Mouse (Mus musculus) intestine, postnatal 0 days (tissue): Measurements from ENCODE around the gene Usp7. TPM values are rescaled to one million over a fixed set of nuclear protein-coding genes. Genes with fewer than 3 reads are reported as not detected.
"Not testable (repeated sequence)": the region's sequence is repeated elsewhere in the genome, so short reads cannot be mapped to it uniquely, and the experiment has no call there.

Experiments
- ATAC-seq: fragments of 200-750 bp; cut with Nextera tagmentation; 2 replicates; pipeline ENCODE4 v1.8.0; 2017; ENCODE audit warnings: mild to moderate bottlenecking, moderate TSS enrichment, moderate library complexity
- H3K27ac ChIP-seq: fragments of 300-500 bp; sonication (generic); 2 replicates; pipeline ENCODE4 v1.5.1; 2014; ENCODE audit warnings: mild to moderate bottlenecking, low read depth, low read length, moderate library complexity
- H3K27me3 ChIP-seq: fragments of 300-500 bp; sonication (generic); replicated peaks from 2 replicates; pipeline ENCODE4 v1.6.1; 2014; ENCODE audit warnings: low read length, mixed read lengths; ENCODE audit not compliant: control insufficient read depth, insufficient read depth
- H3K36me3 ChIP-seq: fragments of 300-500 bp; sonication (generic); 2 replicates; pipeline ENCODE4 v1.6.1; 2014; ENCODE audit warnings: mild to moderate bottlenecking, moderate library complexity; ENCODE audit not compliant: control insufficient read depth, insufficient read depth
- H3K4me1 ChIP-seq: fragments of 300-500 bp; sonication (generic); replicated peaks from 2 replicates; pipeline ENCODE4 v1.6.1; 2014; ENCODE audit warnings: antibody characterized with exemption, low read length, mixed read lengths; ENCODE audit not compliant: control insufficient read depth, insufficient read depth
- H3K4me2 ChIP-seq: fragments of 300-500 bp; sonication (generic); replicated peaks from 2 replicates; pipeline ENCODE4 v1.6.1; 2014; ENCODE audit warnings: low read depth, mild to moderate bottlenecking, moderate library complexity
- H3K4me3 ChIP-seq: fragments of 300-500 bp; sonication (generic); 2 replicates; pipeline ENCODE4 v1.5.1; 2014; ENCODE audit warnings: low read depth, low read length
- H3K9ac ChIP-seq: fragments of 300-500 bp; sonication (generic); 2 replicates; pipeline ENCODE4 v1.6.1; 2014; ENCODE audit warnings: mild to moderate bottlenecking, low read depth, low read length
- H3K9me3 ChIP-seq: fragments of 300-500 bp; sonication (generic); 2 replicates; pipeline ENCODE4 v1.6.1; 2016; ENCODE audit warnings: mixed run types; ENCODE audit not compliant: control insufficient read depth
- CTCF ChIP-seq: sonication (generic); IDR thresholded peaks from 2 replicates; pipeline ENCODE4 v1.5.1; 2016; ENCODE audit warnings: low read depth, mild to moderate bottlenecking, control low read depth, antibody characterized with exemption, moderate library complexity
- WGBS: fragments of 180-500 bp; shearing (Covaris S2); extraction: QIAGEN DNeasy Blood & Tissue Kit; methylation state at CpG from one replicate; pipeline ENCODE4 v1.1.7; 2014; 5-methylcytosine and 5-hydroxymethylcytosine counted together
- polyA plus RNA-seq: library from polyadenylated mRNA; unstranded; fragments of >200 nt; fragmentation: Nextera tagmentation; extraction: Ambion mirVana; gene quantifications from 2 replicates; pipeline ENCODE4 v1.2.1, GENCODE M21; 2015

Usp7 gene
- polyA plus RNA-seq, 1 experiment from 2014 or later, result 16.3 TPM

DNA sequence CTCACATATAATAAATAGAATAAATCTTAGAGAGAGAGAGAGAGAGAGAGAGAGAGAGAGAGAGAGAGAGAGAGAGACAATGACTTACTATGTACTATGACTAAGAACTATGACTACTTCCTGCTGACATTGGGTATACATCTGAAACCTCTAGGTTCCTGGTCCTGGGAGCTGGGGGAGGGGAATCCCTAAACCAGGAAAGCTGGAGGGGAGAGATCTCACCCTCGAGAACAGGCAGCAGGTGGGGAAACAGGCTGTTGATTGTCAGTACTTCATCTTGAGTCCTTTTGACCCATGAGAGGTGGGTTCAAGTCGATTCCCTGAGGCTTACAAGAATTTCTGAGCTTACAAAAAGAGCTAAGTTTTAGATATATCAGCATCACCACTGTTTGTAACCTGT is 14.9 kb downstream of the Usp7 start:
- Histone ChIP-seq H3K9me3 (no peaks in the 10 kb centered on the region), H3K27me3 (no peaks in the 10 kb centered on the region), H3K4me3 (no peak overlapping the region), H3K27ac (no peak overlapping the region), H3K36me3 (no peaks in the 10 kb centered on the region), H3K4me1 (no peaks in the 10 kb centered on the region), H3K4me2 (no peak overlapping the region), H3K9ac (no peak overlapping the region)
- no peak for TF ChIP-seq CTCF
- WGBS, result 49% methylated on average over 2 of the region's 2 CpGs
- no peak for ATAC-seq

DNA sequence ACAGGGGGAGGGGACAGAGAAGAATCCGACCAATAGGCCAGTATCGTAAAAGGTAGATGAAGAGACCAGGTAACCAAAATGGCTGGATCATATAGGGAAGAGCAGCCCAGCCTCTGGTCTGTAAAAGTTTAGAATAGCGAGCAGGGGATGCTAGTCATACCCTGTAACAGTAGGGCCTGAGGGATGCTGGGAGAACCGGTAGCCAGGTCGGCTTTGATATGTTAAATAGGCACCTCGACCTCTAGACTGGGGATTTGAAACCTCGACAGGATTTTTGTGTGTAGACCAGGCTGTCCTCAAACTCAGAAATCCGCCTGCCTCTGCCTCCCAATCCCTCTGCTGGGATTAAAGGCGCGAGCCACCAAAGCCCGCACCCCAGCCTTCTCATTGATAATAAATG is 15.5 kb downstream of the Usp7 start:
- TF ChIP-seq CTCF, result no peak
- Histone ChIP-seq H3K27me3 (no peaks in the 10 kb centered on the region), H3K4me3 (no peak overlapping the region), H3K36me3 (no peaks in the 10 kb centered on the region), H3K9ac (no peak overlapping the region), H3K9me3 (no peaks in the 10 kb centered on the region), H3K27ac (no peak overlapping the region), H3K4me1 (no peaks in the 10 kb centered on the region), H3K4me2 (no peak overlapping the region)
- WGBS, result 85% methylated on average over 11 of the region's 11 CpGs
- ATAC-seq, result no peak

DNA sequence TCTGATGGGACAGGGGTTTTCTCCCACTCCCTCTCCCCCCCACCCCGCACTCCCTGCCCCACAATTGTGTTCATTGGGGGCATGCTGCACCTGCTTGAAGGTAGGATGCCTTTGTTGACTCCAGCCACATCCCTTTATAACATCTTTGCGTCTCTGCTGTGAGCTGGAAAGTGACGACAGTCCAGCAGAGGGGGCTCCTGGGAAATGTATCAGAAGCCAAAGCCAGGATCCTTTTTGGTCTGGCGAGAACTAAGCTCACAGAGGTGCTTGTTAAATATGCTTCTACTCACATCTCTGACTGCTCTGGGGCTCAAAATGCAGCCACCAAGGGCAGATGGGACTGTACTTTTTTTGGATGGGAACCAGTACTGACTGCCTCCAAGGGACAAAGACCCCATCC is 21.0 kb downstream of the Usp7 start:
- Histone ChIP-seq H3K4me1 (no peaks in the 10 kb centered on the region), H3K9me3 (no peaks in the 10 kb centered on the region), H3K27ac (no peak overlapping the region), H3K4me3 (no peak overlapping the region), H3K4me2 (no peak overlapping the region), H3K9ac (no peak overlapping the region), H3K27me3 (no peaks in the 10 kb centered on the region), H3K36me3 (no peaks in the 10 kb centered on the region)
- 49% methylated on average over 4 of the region's 4 CpGs for WGBS
- ATAC-seq, result no peak
- TF ChIP-seq CTCF, result peak; percentile 22; the same call in 1 of the 2 replicates

DNA sequence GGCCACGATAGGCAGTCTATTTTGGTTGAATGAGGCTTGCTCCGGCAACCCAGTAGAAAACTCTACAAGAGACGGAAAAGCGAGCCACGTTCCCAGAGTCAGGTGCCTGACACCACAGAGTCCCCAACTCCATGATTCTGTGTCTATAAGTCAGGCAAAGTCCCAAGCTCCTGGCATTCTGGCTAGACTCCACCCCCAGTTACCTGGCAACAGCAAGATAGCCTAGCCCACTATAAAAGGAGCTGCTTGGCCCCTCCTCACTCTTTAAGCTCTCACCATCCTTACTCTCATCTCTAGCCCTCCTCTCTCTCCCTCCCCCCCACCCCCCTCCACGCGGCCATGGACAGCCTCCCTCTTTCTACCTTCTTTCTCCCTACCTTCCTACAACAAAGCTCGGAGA is 21.8 kb downstream of the Usp7 start:
- H3K4me2 ChIP-seq, H3K4me1 ChIP-seq, H3K9ac ChIP-seq, H3K27ac ChIP-seq, ATAC-seq, H3K9me3 ChIP-seq, H3K36me3 ChIP-seq, H3K27me3 ChIP-seq, H3K4me3 ChIP-seq: not testable (repeated sequence)
- WGBS, result 53% methylated on average over 8 of the region's 8 CpGs

DNA sequence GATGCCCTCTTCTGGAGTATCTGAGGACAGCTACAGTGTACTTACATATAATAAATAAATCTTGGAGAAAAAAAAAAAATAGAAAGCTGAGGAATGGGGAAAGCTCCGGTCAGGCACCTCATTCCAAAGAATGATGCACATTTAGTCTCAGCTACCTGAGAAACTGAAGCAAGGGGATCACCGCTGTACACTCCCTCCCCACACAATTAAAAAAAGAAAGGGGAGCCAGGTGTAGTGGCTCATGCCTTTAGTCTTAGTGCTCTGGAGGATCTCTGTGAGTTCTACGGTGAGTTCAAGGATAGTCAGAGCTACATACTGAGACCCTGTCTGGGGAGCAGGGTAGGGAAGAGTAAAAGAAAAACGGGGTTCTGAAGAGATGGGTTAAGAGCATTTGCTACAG is 22.6 kb downstream of the Usp7 start:
- no peak overlapping the region for H3K4me3 ChIP-seq
- no peak overlapping the region for H3K9ac ChIP-seq
- WGBS, result 65% methylated on average over 4 of the region's 4 CpGs
- no peak for TF ChIP-seq CTCF
- H3K4me1 ChIP-seq, result no peaks in the 10 kb centered on the region
- H3K27ac ChIP-seq, result no peak overlapping the region
- H3K27me3 ChIP-seq, result no peaks in the 10 kb centered on the region
- no peaks in the 10 kb centered on the region for H3K9me3 ChIP-seq
- no peak; the same call in 1 of the 2 replicates for ATAC-seq
- H3K4me2 ChIP-seq, result no peak overlapping the region
- H3K36me3 ChIP-seq, result no peaks in the 10 kb centered on the region

DNA sequence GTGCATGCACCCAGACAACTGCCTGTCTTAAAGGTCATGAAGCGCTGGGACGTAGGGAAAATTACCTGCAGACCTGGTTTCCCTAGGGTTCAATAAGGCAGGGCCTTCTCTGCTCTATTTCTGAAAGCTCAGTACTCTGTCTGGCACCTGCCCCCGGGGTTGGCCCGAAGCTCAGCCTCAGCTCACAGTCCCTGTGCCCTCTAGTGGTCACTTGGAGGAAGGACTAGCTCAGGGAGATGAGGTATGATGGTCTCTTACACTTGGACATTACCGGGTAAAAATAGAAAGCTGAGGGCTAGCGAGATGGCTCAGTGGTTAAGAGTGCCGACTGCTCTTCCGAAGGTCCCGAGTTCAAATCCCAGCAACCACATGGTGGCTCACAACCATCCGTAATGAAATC is 23.0 kb downstream of the Usp7 start:
- 11% methylated on average over 9 of the region's 10 CpGs for WGBS

DNA sequence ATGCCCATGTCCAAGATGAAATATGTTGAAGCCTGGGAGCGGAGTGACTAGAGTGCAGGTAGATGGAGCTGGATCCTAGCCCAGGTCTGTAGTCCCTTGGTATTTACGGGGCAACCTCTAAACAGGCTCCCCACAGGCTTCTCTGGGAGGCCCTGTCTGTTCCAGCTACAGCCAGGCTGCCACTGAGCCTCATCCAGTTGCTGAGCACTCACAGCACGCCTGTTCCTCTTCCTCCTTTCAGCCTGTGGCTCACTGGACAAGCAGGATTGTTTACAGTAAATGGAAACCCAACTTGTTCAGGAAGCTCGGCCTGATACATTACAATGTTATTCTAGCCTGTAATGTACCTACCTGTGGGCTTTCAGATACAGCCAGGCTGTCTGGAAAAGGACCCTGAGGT is 23.5 kb downstream of the Usp7 start:
- peak; percentile 10; the same call in 1 of the 2 replicates for ATAC-seq
- no peak overlapping the region for H3K27ac ChIP-seq
- no peaks in the 10 kb centered on the region for H3K9me3 ChIP-seq
- no peak for TF ChIP-seq CTCF
- no peak overlapping the region for H3K4me3 ChIP-seq
- H3K36me3 ChIP-seq, result no peaks in the 10 kb centered on the region
- no peak overlapping the region for H3K4me2 ChIP-seq
- no peak overlapping the region for H3K9ac ChIP-seq
- 65% methylated on average over 4 of the region's 4 CpGs for WGBS
- no peaks in the 10 kb centered on the region for H3K27me3 ChIP-seq
- no peaks in the 10 kb centered on the region for H3K4me1 ChIP-seq

More for the DNA sequence above, 23.0 kb downstream of the Usp7 start:
- no peak overlapping the region for H3K4me3 ChIP-seq
- H3K4me2 ChIP-seq, result no peak overlapping the region
- H3K4me1 ChIP-seq, result no peaks in the 10 kb centered on the region
- no peak overlapping the region for H3K9ac ChIP-seq
- H3K27ac ChIP-seq, result no peak overlapping the region
- TF ChIP-seq CTCF, result peak; percentile 89
- H3K27me3 ChIP-seq, result no peaks in the 10 kb centered on the region
- ATAC-seq, result peak; percentile 80
- no peaks in the 10 kb centered on the region for H3K9me3 ChIP-seq
- H3K36me3 ChIP-seq, result no peaks in the 10 kb centered on the region
